Mouse (Mus musculus) neural tube, embryonic 11.5 days (tissue): ENCODE results near the gene Cog8. TPM values are rescaled to one million over a fixed set of nuclear protein-coding genes. Genes with fewer than 3 reads are reported as not detected.
"Not testable (repeated sequence)": the region's sequence is repeated elsewhere in the genome, so short reads cannot be mapped to it uniquely, and the experiment has no call there.

Experiments used
- ATAC-seq: fragments of 200-750 bp; cut with Nextera tagmentation; 2 replicates; pipeline ENCODE4 v1.8.0; 2017; ENCODE audit warnings: moderate number of reproducible peaks, mild to moderate bottlenecking, moderate TSS enrichment, moderate library complexity; ENCODE audit not compliant: insufficient read depth, low FRiP score, low TSS enrichment
- DNase-seq: peaks from one replicate; pipeline ENCODE4 v3.0.0-alpha.2; 2015; ENCODE audit warnings: low spot score
- H3K27ac ChIP-seq: fragments of 300-500 bp; sonication (generic); 2 replicates; pipeline ENCODE4 v1.5.1; 2014; ENCODE audit warnings: low read depth, mild to moderate bottlenecking, low read length
- H3K27me3 ChIP-seq: fragments of 300-500 bp; sonication (generic); 2 replicates; pipeline ENCODE4 v1.6.1; 2014; ENCODE audit warnings: mild to moderate bottlenecking, low read length, mixed read lengths; ENCODE audit not compliant: control insufficient read depth, insufficient read depth
- H3K36me3 ChIP-seq: fragments of 300-500 bp; sonication (generic); 2 replicates; pipeline ENCODE4 v1.6.1; 2014; ENCODE audit warnings: mild to moderate bottlenecking, low read length, moderate library complexity, mixed read lengths; ENCODE audit not compliant: control insufficient read depth, insufficient read depth
- H3K4me1 ChIP-seq: fragments of 300-500 bp; sonication (generic); 2 replicates; pipeline ENCODE4 v1.6.1; 2014; ENCODE audit warnings: low read length, mixed read lengths; ENCODE audit not compliant: control insufficient read depth, insufficient read depth
- H3K4me2 ChIP-seq: fragments of 300-500 bp; sonication (generic); 2 replicates; pipeline ENCODE4 v1.6.1; 2014; ENCODE audit warnings: low read depth, mild to moderate bottlenecking, moderate library complexity
- H3K4me3 ChIP-seq: fragments of 300-500 bp; sonication (generic); 2 replicates; pipeline ENCODE4 v1.5.1; 2014; ENCODE audit warnings: low read depth, low read length
- H3K9ac ChIP-seq: fragments of 300-500 bp; sonication (generic); 2 replicates; pipeline ENCODE4 v1.6.1; 2014; ENCODE audit warnings: mild to moderate bottlenecking, low read length
- H3K9me3 ChIP-seq: fragments of 300-500 bp; sonication (generic); 2 replicates; pipeline ENCODE4 v1.6.1; 2016; ENCODE audit warnings: low read length; ENCODE audit not compliant: control insufficient read depth
- WGBS: fragments of 180-500 bp; shearing (Covaris S2); extraction: QIAGEN DNeasy Blood & Tissue Kit; methylation state at CpG from one replicate; pipeline ENCODE4 v1.1.7; 2014; 5-methylcytosine and 5-hydroxymethylcytosine counted together
- polyA plus RNA-seq: library from polyadenylated mRNA; unstranded; fragments of >200 nt; fragmentation: Nextera tagmentation; extraction: Ambion mirVana; gene quantifications from 2 replicates; pipeline ENCODE4 v1.2.1, GENCODE M21; 2014

Gene Cog8
- polyA plus RNA-seq, 1 experiment from 2014 or later: 42.4 TPM

DNA sequence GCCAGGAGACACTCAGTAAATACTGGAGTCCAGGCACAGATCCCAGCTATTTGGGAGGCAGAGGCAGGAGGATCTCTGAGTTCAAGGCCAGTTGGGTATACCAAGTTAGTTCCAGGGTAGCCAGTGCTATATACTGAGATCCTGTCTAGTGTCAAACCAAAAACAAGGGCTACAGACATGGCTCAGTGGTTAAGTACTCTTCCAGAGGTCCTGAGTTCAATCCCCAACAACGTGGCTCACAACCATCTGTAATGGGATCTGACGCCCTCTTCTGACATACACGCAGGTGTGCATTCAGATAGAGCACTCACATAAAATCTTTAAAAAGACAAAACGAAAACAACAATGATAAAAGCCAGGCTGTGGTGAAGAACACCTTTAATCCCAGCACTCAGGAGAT lies 7.0 kb downstream of the Cog8 start:
- Histone ChIP-seq H3K9ac (no peak overlapping the region), H3K36me3 (peaks cover 36% of the 10 kb centered on the region), H3K4me1 (0 out of 2 replicates have a peak, but pooled peaks cover 4% of the 10 kb centered on the region), H3K9me3 (no peaks in the 10 kb centered on the region), H3K27ac (no peak overlapping the region), H3K4me3 (no peak overlapping the region), H3K27me3 (no peaks in the 10 kb centered on the region), H3K4me2 (no peak overlapping the region)
- no peak for ATAC-seq
- 94% methylated on average over 4 of the region's 4 CpGs for WGBS
- DNase-seq: no peak

DNA sequence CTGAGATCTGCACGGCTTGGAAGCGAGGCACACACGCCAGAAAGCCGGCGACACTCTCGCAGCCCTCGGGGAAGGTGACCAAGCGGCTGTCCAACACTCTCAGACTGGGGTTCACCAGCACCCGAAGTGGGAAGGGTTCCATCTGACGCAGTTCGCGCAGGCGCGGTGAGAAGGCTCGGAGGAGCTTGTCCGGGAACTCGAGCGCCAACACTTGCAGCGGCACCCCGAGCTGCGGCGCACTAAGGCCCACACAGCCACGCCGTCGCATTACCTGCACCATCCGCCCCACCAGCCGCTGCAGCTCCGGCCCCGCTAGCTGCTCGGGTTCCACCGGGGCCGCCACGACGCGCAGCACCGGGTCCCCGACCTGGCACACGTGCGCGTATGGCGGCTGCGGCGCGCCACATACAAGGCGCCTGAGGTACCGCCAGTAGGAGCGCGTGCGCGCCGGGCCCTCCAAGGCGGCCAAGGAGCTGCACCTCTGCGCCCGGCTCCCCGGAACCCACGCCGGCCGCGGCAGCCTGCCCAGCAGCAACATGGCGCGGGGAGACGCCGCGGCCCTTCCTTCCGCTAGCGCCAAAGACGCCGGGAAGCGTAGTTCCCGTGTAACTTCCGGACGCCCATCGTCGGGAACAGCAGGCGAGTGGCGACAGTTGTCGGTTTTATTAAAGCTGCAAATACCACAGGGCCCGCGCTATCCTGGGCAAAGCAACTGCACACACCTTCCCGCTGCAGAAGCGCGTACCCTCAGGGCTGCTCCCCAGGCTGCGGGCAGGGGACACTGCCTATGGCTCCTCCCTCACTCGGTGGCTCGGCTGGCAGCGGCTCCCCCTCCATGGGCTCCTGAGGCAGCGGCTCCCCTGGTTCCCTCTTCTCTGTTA lies 8.2 kb downstream of the Cog8 start, which contains the start of gene Pdf:
Pdf (minus strand) TSS at position 554 of the 881 bp plus-strand sequence.
- ATAC-seq (peak; percentile 83), DNase-seq (peak; percentile 80)
- H3K9ac ChIP-seq: peak within 1 kb of the TSS; percentile 89
- H3K36me3 ChIP-seq: peaks cover 39% of the 10 kb centered on the region
- H3K4me1 ChIP-seq: 0 out of 2 replicates have a peak, but pooled peaks cover 4% of the 10 kb centered on the region
- no peaks in the 10 kb centered on the region for H3K27me3 ChIP-seq
- peak within 1 kb of the TSS; percentile 93 for H3K4me2 ChIP-seq
- peak within 1 kb of the TSS; percentile 83 for H3K4me3 ChIP-seq
- under 1% methylated on average over 76 of the region's 87 CpGs for WGBS
- peak within 1 kb of the TSS; percentile 85 for H3K27ac ChIP-seq
- H3K9me3 ChIP-seq: no peaks in the 10 kb centered on the region

DNA sequence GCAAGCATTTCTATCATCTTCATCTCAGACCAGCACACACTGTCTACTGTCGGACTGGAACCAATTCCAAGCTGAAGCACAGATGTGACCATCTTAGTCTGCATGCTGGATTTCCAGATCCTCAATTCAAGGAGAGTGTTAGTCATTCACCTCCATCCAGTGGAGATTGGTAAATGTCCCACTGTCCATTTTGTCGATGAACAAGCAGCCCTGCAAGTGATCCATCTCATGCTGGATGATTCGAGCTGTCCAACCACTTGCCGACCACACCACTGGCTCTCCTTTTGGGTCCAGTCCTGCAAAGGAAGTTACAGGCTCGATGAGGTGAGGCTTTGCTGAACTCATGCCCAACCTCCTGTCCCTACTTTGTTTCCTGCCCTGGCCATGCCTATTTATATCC lies 9.5 kb downstream of the Cog8 start:
- 0 out of 2 replicates have a peak overlapping the region, but pooled peaks have one; percentile 93 for H3K4me2 ChIP-seq
- H3K36me3 ChIP-seq: peaks cover 29% of the 10 kb centered on the region
- H3K9me3 ChIP-seq: no peaks in the 10 kb centered on the region
- DNase-seq (no peak), ATAC-seq (no peak)
- 0 out of 2 replicates have a peak, but pooled peaks cover 4% of the 10 kb centered on the region for H3K4me1 ChIP-seq
- no peak overlapping the region for H3K9ac ChIP-seq
- WGBS: 92% methylated on average over 5 of the region's 5 CpGs
- H3K4me3 ChIP-seq: no peak overlapping the region
- no peak overlapping the region for H3K27ac ChIP-seq
- H3K27me3 ChIP-seq: no peaks in the 10 kb centered on the region

DNA sequence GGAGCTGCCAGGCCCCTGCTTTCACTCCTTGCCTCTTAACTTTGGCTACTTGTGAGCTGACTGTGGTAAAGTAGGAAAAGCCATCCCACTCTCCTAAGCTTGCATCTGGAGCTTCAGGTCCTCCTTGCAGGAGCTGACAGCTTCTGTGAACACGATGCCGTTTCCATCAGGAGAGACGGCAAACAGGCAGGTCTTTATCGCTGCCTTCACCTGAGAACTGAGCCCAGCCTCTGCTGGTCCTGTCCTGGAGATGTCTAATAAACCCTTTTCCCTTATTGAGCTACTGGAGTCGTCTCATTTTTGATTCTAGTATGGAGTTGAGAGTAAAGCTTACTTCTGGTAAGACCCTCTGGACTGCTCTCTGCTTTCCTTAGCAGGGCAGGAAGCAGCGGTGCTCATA lies 11.0 kb downstream of the Cog8 start:
- H3K36me3 ChIP-seq: peaks cover 23% of the 10 kb centered on the region
- H3K9me3 ChIP-seq: no peaks in the 10 kb centered on the region
- 0 out of 2 replicates have a peak, but pooled peaks cover 4% of the 10 kb centered on the region for H3K4me1 ChIP-seq
- WGBS: 89% methylated on average over 6 of the region's 6 CpGs
- H3K9ac ChIP-seq: no peak overlapping the region
- H3K27me3 ChIP-seq: no peaks in the 10 kb centered on the region
- no peak overlapping the region for H3K4me3 ChIP-seq
- ATAC-seq (no peak), DNase-seq (no peak)
- no peak overlapping the region for H3K27ac ChIP-seq
- H3K4me2 ChIP-seq: no peak overlapping the region

DNA sequence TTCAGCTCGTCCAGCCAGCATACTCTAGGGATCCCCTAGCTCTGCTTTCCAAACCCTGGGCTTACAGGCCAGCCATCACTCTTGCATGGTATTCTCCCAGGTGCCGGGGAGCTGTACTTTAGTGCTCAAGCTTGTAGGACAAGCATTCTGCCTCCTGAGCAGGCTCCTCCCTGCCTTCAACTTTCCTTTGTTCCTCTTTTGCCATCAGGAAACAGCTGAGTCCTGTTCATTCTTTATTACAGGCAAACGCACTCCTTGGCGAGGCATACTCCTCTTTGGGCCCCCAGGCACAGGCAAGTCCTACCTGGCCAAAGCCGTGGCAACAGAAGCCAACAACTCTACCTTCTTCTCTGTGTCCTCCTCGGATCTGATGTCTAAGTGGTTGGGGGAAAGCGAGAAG lies 15.9 kb downstream of the Cog8 start:
- Histone ChIP-seq H3K4me1 (no peaks in the 10 kb centered on the region), H3K9ac (no peak overlapping the region), H3K4me2 (no peak overlapping the region), H3K27me3 (no peaks in the 10 kb centered on the region), H3K36me3 (peaks cover 17% of the 10 kb centered on the region), H3K4me3 (no peak overlapping the region), H3K27ac (no peak overlapping the region), H3K9me3 (no peaks in the 10 kb centered on the region)
- DNase-seq: no peak
- ATAC-seq: no peak
- WGBS: 86% methylated on average over 7 of the region's 7 CpGs

DNA sequence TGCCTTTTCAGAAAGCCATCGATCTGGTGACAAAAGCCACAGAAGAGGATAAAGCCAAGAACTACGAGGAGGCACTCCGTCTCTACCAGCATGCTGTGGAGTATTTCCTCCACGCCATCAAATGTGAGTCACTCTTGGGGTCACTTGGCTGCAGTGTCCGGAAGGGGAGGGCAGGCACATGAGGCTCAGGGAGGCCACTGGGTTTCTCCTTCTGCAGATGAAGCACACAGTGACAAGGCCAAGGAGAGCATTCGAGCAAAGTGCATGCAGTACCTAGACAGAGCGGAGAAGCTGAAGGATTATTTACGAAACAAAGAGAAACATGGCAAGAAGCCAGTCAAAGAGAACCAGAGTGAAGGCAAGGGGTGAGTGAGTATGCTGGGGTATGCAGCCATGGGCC lies 19.9 kb downstream of the Cog8 start:
- Histone ChIP-seq H3K27me3 (no peaks in the 10 kb centered on the region), H3K27ac (no peak overlapping the region), H3K9ac (no peak overlapping the region), H3K36me3 (peaks cover 3% of the 10 kb centered on the region), H3K4me3 (no peak overlapping the region), H3K9me3 (no peaks in the 10 kb centered on the region), H3K4me2 (no peak overlapping the region), H3K4me1 (peaks cover 8% of the 10 kb centered on the region)
- 94% methylated on average over 8 of the region's 8 CpGs for WGBS
- ATAC-seq (no peak), DNase-seq (no peak)

DNA sequence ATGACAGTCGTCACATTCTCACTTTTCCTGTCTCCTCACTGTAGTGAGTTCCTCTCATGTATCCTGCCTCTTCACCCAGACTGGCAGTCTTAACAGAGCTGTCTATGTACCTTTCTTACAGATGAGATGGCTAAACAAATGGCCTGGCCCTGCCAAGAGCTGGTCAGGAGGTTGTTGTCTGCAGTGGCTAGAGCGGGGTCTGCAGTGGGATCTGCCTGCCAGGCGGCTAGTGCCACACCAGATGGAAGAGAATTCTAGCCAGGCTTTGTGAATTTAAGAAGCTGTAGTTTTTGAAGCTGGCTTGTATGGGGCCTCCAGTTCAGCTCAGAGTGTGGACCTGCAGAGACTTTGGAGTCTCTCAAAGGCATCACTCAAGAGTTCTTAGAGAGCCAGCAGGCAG lies 20.8 kb downstream of the Cog8 start:
- ATAC-seq (no peak), DNase-seq (no peak)
- Histone ChIP-seq H3K36me3 (peaks cover 2% of the 10 kb centered on the region), H3K4me2 (no peak overlapping the region), H3K4me1 (peaks cover 8% of the 10 kb centered on the region), H3K9ac (no peak overlapping the region), H3K27ac (no peak overlapping the region), H3K9me3 (no peaks in the 10 kb centered on the region), H3K4me3 (no peak overlapping the region), H3K27me3 (no peaks in the 10 kb centered on the region)
- 84% methylated on average over 3 of the region's 3 CpGs for WGBS

DNA sequence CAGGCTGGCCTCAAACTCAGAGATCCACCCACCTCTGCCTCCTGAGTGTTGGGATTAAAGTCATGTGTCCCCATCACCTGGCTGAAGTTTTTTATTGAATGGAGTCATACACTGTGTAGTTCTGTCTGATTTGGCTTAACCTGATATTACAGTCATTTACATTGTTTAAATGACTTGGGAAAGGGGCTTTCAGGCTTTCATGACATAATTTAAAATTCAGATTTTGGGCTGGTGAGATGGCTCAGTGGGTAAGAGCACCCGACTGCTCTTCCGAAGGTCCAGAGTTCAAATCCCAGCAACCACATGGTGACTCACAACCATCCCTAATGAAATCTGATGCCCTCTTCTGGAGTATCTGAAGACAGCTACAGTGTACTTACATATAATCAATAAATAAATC lies 22.9 kb downstream of the Cog8 start:
- not testable (repeated sequence) for H3K27ac ChIP-seq, H3K9ac ChIP-seq, H3K36me3 ChIP-seq, H3K27me3 ChIP-seq, H3K4me1 ChIP-seq, DNase-seq, ATAC-seq, H3K9me3 ChIP-seq, H3K4me3 ChIP-seq, H3K4me2 ChIP-seq
- WGBS: 94% methylated on average over 2 of the region's 2 CpGs

DNA sequence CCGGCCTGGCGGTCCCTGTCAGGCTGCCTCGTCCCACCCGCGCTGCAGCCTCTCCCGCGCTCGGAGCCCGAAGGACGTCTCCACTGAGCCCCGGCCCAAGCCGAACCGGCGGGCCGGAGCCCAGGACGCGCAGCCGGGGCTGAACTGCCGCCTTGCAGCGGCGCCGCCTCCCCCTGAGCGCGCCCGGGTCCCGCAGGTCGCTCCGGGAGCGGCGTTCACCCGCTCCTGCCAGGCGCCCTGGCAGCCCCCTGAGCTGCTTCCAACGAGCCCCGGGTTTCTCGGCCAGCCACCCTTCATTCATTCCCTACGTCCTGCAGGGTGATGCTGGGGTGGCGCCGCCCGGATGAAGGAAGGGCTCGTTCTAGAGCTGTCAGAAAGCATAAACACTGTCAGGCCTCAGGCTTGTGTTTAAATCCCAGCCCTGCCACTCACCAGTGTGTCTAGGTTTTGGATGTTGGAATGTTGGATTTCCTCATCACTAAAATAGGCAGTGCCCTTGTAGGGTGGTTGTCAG lies 24.9 kb downstream of the Cog8 start:
- H3K4me1 ChIP-seq: peaks cover 8% of the 10 kb centered on the region
- DNase-seq (no peak), ATAC-seq (peak; percentile 31; the same call in 1 of the 2 replicates)
- peak overlapping the region; percentile 78 for H3K4me2 ChIP-seq
- no peaks in the 10 kb centered on the region for H3K36me3 ChIP-seq
- peak overlapping the region; percentile 94 for H3K4me3 ChIP-seq
- WGBS: under 1% methylated on average over 35 of the region's 40 CpGs
- H3K9ac ChIP-seq: peak overlapping the region; percentile 94
- H3K27me3 ChIP-seq: no peaks in the 10 kb centered on the region
- peak overlapping the region; percentile 53 for H3K27ac ChIP-seq
- H3K9me3 ChIP-seq: no peaks in the 10 kb centered on the region
